ENCODE assay signal across 8 mouse cellular contexts in the genomic region with DNA sequence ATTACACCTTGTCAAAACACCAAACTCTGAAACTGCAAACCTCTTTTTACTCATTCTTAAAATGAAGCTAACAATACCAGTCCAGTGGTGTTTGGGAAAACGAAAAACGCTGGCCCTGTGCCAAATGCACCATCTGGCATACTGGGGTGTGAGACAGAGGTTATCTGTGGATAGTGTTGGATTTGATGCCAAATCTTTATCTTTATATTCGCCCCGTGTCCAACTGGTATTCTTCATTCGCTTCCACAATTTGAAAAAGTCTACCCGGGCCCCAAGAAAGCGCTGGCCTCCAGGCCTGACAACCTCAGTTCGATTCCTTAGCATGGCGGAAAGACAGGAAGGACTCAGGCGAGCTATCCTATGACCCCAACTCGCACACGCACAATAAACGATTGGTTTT. TPM values are rescaled to one million over a fixed set of nuclear protein-coding genes. Genes with fewer than 3 reads are reported as not detected.
DNase-seq lines count a peak whose midpoint lies in the region; ATAC-seq and TF ChIP-seq lines count a peak whose summit lies in the region.

No protein-coding gene starts in this region.

- peak overlapping the region; percentile 95; the same call in 1 of the 2 replicates for H3K9ac ChIP-seq in ES-E14 (ENCODE audit: insufficient read depth, low read depth, low read length, poor library complexity, severe bottlenecking)
- peak overlapping the region; percentile 99 for H3K9ac ChIP-seq in lung, embryonic 14.5 days

- ATAC-seq in lung, embryonic 14.5 days (ENCODE audit: insufficient read depth), result no peak

- no peaks in the 10 kb centered on the region for H3K9me3 ChIP-seq in ES-E14 (ENCODE audit: control insufficient read depth, insufficient read depth, low read depth, low read length)
- no peaks in the 10 kb centered on the region for H3K9me3 ChIP-seq in forebrain, embryonic 10.5 days
- no peaks in the 10 kb centered on the region for H3K9me3 ChIP-seq in lung, embryonic 14.5 days (ENCODE audit: low read depth, low read length)

- in situ Hi-C loops in ES-E14 (cut with MboI; ENCODE audit: low sequenced_read_pairs in 2 of 2, unreplicated experiment in 2 of 2), result loop anchor here in 1 of 2 experiments (25.0 kb wide), 1 partner anchor 239 kb away; no protein-coding TSS in a partner anchor

- peaks cover 2 to 4% of the 10 kb centered on the region in 2 experiments; a peak in 3 of 4 replicates for H3K4me1 ChIP-seq in ES-E14 (ENCODE audit: control insufficient read depth in 2 of 2, insufficient read depth in 2 of 2, low read length in 2 of 2, poor library complexity in 1 of 2)
- H3K4me1 ChIP-seq in forebrain, embryonic 10.5 days, result peaks cover 22% of the 10 kb centered on the region
- H3K4me1 ChIP-seq in lung, embryonic 14.5 days (ENCODE audit: insufficient read depth), result peaks cover 8% of the 10 kb centered on the region

- intact Hi-C loops in heart, postnatal 25 days (cut with DNase I), result loop anchor here (5.0 kb wide), 2 partner anchors 64 to 549 kb away; a partner anchor contains a TSS

- H3K4me2 ChIP-seq in lung, embryonic 14.5 days, result peak overlapping the region; percentile 64

- H3K27ac ChIP-seq in ES-E14 (ENCODE audit: insufficient read depth, low read depth, low read length, poor library complexity, severe bottlenecking), result no peak overlapping the region; the same call in 1 of the 2 replicates
- H3K27ac ChIP-seq in forebrain, embryonic 10.5 days, result peak overlapping the region; percentile 99
- peak overlapping the region; percentile 96 for H3K27ac ChIP-seq in layer of hippocampus, adult 2 months
- H3K27ac ChIP-seq in lung, embryonic 14.5 days (ENCODE audit: low read depth), result peak overlapping the region; percentile 90

- H3K27me3 ChIP-seq in forebrain, embryonic 10.5 days (ENCODE audit: poor library complexity, severe bottlenecking), result no peaks in the 10 kb centered on the region
- H3K27me3 ChIP-seq in lung, embryonic 14.5 days (ENCODE audit: insufficient read depth, low read length), result no peaks in the 10 kb centered on the region

- no peak for TF ChIP-seq CTCF in layer of hippocampus, adult 2 months (conservative IDR thresholded peaks at IDR 0.05)
- TF ChIP-seq CTCF in lung, embryonic 14.5 days (IDR thresholded peaks at IDR 0.05; ENCODE audit: low read depth), result no peak

- WGBS in forebrain, embryonic 10.5 days, result 6% methylated on average over 13 of the region's 13 CpGs
- under 1% methylated on average over 13 of the region's 13 CpGs for WGBS in lung, embryonic 14.5 days

- no peak for DNase-seq in ES-E14 (ENCODE audit: low read depth, low spot score)
- DNase-seq in brain, embryonic 18.5 days (ENCODE audit: low read depth, low spot score), result peak; percentile 24
- peak; percentile 19 for DNase-seq in forebrain, embryonic 10.5 days (ENCODE audit: extremely low spot score, low spot score)
- DNase-seq in heart, postnatal 25 days (ENCODE audit: low spot score), result peak; percentile 10
- DNase-seq in layer of hippocampus, adult 2 months (ENCODE audit: low spot score in 2 of 2), result peak; percentile 22 to 52
- peak; percentile 84 for DNase-seq in lung, embryonic 14.5 days
- DNase-seq in ovary, postnatal 10 days (ENCODE audit: low spot score), result peak; percentile 28
- DNase-seq in urinary bladder, postnatal 4 days (ENCODE audit: low spot score in 2 of 2), result peak; percentile 30 to 70

- H3K36me3 ChIP-seq in ES-E14 (ENCODE audit: control insufficient read depth, insufficient read depth, low read length, poor library complexity, severe bottlenecking), result no peaks in the 10 kb centered on the region
- H3K36me3 ChIP-seq in forebrain, embryonic 10.5 days (replicated peaks), result peaks cover 25% of the 10 kb centered on the region
- no peaks in the 10 kb centered on the region for H3K36me3 ChIP-seq in lung, embryonic 14.5 days (ENCODE audit: insufficient read depth)

- peak overlapping the region; percentile 92 to 96 for H3K4me3 ChIP-seq in ES-E14 (ENCODE audit: insufficient read depth in 1 of 2, low read depth in 1 of 2, low read length in 2 of 2, poor library complexity in 1 of 2, severe bottlenecking in 1 of 2)
- H3K4me3 ChIP-seq in forebrain, embryonic 10.5 days, result peak overlapping the region; percentile 100
- peak overlapping the region; percentile 92 for H3K4me3 ChIP-seq in layer of hippocampus, adult 2 months
- H3K4me3 ChIP-seq in lung, embryonic 14.5 days (ENCODE audit: low read depth, low read length), result peak overlapping the region; percentile 99

TF ChIP-seq in ES-E14, 5 proteins besides CTCF, POLR2A, EP300 and RAD21:
- TF ChIP-seq ZNF384 (IDR thresholded peaks at IDR 0.05; ENCODE audit: low read depth, low read length), result no peak
- no peak for TF ChIP-seq MAFK (IDR thresholded peaks at IDR 0.05; ENCODE audit: insufficient read depth, low read depth, low read length)
- TF ChIP-seq CHD2 (IDR thresholded peaks at IDR 0.05; ENCODE audit: low read depth, low read length), result no peak
- TF ChIP-seq HCFC1 (IDR thresholded peaks at IDR 0.05; ENCODE audit: borderline replicate concordance, insufficient read depth, low read length), result no peak
- TF ChIP-seq ZC3H11A (IDR thresholded peaks at IDR 0.05; ENCODE audit: borderline replicate concordance, low read depth, low read length), result no peak

RNA-seq across cellular contexts. Expression of a gene that starts 1.0 kb away (rescaled TPM):
- 120 and 124 TPM in 2 replicates for total RNA-seq in ES-E14 (2012; rRNA removed)
- 50.0 and 52.2 TPM in 2 replicates for polyA plus RNA-seq in forebrain, embryonic 10.5 days (2016; fragmentation: Nextera tagmentation; extraction: Ambion mirVana)
- total RNA-seq in heart, postnatal 25 days (2021), result 10 to 100 TPM; 28.9 to 31.9 TPM
- 10 to 100 TPM; 89.0 to 91.6 TPM for total RNA-seq in layer of hippocampus, adult 2 months (2021)
- polyA plus RNA-seq in lung, embryonic 14.5 days (2014; fragmentation: Nextera tagmentation; extraction: Ambion mirVana), result 56.5 and 58.8 TPM in 2 replicates

RNA-seq across cellular contexts. Expression of a gene that starts 8.8 kb away (rescaled TPM):
- not detected in 2 replicates for total RNA-seq in ES-E14 (2012; rRNA removed)
- polyA plus RNA-seq in forebrain, embryonic 10.5 days (2016; fragmentation: Nextera tagmentation; extraction: Ambion mirVana), result not detected in 2 replicates
- total RNA-seq in heart, postnatal 25 days (2021), result not detected
- not detected for total RNA-seq in layer of hippocampus, adult 2 months (2021)
- not detected in 2 replicates for polyA plus RNA-seq in lung, embryonic 14.5 days (2014; fragmentation: Nextera tagmentation; extraction: Ambion mirVana)

RNA-seq across cellular contexts. Expression of a gene that starts 20.9 kb away (rescaled TPM):
- total RNA-seq in ES-E14 (2012; rRNA removed), result not detected in 2 replicates
- polyA plus RNA-seq in forebrain, embryonic 10.5 days (2016; fragmentation: Nextera tagmentation; extraction: Ambion mirVana), result not detected in 2 replicates
- total RNA-seq in heart, postnatal 25 days (2021), result not detected
- total RNA-seq in layer of hippocampus, adult 2 months (2021), result under 1 TPM; 0.15 to 0.20 TPM
- polyA plus RNA-seq in lung, embryonic 14.5 days (2014; fragmentation: Nextera tagmentation; extraction: Ambion mirVana), result not detected in 2 replicates
